Mouse (Mus musculus): ENCODE data around the gene Hspb1. TPM values are rescaled to one million over a fixed set of nuclear protein-coding genes. Genes with fewer than 3 reads are reported as not detected.
A peak's percentile ranks its signal among the peaks of the same experiment; 100 is the strongest.

The Hspb1 gene
- total RNA-seq, 2 experiments from 2014 or later: 253 to 325 TPM

DNA sequence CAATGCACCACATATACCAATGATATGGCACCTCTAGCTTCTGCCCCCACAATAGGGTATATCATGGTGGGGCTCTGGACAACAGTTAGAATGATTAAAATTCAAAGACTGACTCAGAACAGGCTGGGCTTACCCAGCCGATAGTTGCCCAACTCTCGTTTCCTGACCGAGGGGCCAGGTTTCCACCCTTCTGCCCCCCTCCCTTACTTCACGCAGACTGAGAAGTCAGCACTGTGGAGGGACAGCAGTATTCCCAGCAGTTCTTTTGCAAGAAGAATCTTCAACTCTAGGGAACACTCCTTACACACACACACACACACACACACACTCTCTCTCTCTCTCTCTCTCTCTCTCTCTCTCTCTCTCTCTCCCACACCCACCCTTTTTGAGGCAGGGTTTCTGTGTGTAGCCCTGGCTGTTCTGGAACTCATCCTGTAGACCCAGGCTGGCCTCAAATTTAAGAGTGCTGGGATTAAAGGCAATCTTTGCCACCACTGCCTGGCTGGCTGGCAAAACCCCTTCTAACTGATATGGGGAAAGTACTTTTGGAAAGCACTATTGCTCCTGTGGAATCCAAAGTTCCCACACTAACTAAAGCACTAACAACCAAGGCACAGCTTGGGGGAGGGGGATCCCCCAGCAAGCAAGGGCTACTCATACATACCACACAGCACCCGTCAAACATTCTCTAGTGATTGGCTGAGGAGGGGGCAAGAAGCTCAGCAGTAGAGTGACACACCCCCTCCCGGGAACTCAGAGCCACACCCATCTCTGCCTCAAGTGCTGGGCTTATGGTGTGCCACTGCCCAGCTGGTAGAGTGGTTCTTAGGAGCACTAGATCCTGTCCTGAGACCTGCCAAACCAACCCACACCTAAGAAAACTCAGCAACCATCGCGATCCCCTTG, 17.9 kb downstream of the Hspb1 start:
- TF ChIP-seq CTCF (IDR thresholded peaks at IDR 0.05): no peak
- Histone ChIP-seq H3K4me3 (no peak overlapping the region; the same call in 1 of the 2 replicates), H3K27ac (peak overlapping the region; percentile 96)
- DNase-seq: peak; percentile 56
- intact Hi-C loops (cut with DNase I): loop anchor here (2.0 kb wide), 1 partner anchor 57 kb away; no protein-coding TSS in a partner anchor

DNA sequence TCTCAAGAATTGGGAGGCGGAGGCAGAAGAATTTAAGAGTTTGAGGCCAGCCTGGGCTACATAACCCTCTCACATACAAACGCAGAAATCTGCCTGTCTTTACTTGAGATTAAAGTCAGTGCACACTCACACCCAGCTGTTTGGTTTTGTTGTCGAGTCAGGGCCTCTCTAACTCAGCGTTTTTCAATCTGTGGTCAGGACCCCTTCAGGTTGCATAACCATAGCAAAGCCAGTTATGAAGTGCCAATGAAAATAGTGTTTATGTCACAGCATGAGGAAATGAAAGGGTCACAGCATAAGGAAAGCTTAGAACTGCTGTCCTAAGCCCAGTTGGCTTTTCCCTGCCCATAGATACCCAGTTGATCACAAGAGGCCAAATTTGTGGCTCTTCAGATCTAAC, 19.1 kb downstream of the Hspb1 start:
- H3K4me3 ChIP-seq: peak overlapping the region; percentile 55
- no peak for TF ChIP-seq CTCF (IDR thresholded peaks at IDR 0.05)
- DNase-seq: no peak
- intact Hi-C loops (cut with DNase I): no loop called here
- H3K27ac ChIP-seq: peak overlapping the region; percentile 96

DNA sequence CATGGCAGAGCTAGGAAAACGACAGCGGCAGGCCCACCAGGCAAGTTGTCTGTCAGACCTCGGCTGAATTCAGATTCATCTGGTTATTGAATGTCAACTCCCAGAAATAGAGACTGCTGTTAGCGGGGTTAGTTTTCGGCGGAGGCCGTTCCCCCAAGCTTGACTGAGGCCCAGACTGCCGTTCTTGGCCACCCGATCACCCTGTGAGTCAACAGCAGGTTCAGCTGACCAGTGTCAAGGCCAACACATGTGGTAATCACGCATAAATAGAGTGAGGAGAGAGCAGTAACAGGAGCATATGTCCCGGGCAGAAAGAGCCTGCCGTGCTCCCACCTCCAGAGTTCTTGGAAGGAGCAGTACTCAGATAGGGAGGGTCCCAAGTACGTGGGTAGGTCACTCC, 19.5 kb downstream of the Hspb1 start:
- DNase-seq: peak; percentile 93
- no peak for TF ChIP-seq CTCF (IDR thresholded peaks at IDR 0.05)
- Histone ChIP-seq H3K27ac (peak overlapping the region; percentile 96), H3K4me3 (peak overlapping the region; percentile 55)
- intact Hi-C loops (cut with DNase I): no loop called here

DNA sequence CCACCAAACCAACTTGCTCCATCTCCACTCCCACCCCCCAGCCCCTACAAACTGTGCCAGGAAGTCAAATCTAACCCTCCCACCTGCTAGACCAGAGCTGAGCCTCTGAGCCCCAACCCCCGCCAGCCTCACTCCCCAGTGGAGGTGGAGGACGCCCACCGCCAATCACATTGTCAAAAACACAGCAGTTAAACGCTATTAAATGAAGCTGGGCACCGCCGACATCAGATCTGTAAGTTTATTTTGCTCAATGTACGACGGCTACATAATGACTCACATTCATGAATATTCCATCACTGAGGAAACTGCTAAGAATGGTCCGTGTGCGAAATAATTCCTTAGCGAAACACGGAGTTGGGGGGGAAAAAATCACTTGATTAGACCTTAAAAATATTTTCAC, 20.5 kb downstream of the Hspb1 start:
- Histone ChIP-seq H3K27ac (peak overlapping the region; percentile 96), H3K4me3 (no peak overlapping the region)
- DNase-seq: no peak
- no peak for TF ChIP-seq CTCF (IDR thresholded peaks at IDR 0.05)
- intact Hi-C loops (cut with DNase I): no loop called here

DNA sequence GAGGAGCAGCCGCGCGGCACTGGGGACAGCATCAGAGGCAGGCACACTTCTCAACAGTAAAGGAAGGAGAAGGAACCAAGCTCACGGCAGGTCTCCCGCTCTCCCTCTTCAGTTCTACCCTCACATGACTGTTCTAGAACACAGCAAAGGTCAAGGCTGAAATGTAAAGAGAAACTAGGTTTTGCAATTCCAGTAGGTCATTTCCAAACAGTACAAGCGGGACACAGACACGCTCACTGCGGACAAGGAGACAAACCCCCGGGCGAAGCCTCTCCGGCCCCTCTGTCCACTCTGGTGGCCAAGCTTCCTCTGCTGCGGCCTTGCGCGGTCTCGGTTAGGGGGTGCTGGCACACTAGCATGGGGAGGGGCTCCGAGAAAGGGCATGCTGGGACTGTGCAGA, 21.3 kb downstream of the Hspb1 start:
- DNase-seq: peak; percentile 41
- peak overlapping the region; percentile 24; the same call in 1 of the 2 replicates for H3K4me3 ChIP-seq
- H3K27ac ChIP-seq: peak overlapping the region; percentile 96
- no peak for TF ChIP-seq CTCF (IDR thresholded peaks at IDR 0.05)
- intact Hi-C loops (cut with DNase I): no loop called here

DNA sequence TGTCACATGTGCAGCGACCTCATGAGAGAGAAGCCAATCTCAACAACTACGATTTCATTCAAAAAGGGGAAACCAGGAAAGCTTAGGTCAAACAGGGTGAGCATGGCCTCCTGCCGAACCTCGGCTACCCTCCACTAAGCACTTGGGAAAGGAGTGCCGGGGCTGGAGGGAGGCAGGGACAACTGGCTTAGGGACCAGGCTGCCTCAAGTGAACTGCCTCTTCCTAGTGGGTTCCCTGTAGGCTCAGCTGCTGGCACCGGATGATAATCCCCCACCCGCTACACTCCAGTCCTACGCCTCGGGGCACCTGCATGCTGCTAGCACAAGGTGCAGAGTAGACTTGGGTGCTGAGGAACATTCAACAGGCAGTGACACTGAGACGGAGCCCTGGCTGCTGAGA, 21.9 kb downstream of the Hspb1 start:
- peak; percentile 55 for DNase-seq
- Histone ChIP-seq H3K27ac (peak overlapping the region; percentile 96), H3K4me3 (no peak overlapping the region; the same call in 1 of the 2 replicates)
- TF ChIP-seq CTCF (IDR thresholded peaks at IDR 0.05): no peak
- intact Hi-C loops (cut with DNase I): no loop called here

DNA sequence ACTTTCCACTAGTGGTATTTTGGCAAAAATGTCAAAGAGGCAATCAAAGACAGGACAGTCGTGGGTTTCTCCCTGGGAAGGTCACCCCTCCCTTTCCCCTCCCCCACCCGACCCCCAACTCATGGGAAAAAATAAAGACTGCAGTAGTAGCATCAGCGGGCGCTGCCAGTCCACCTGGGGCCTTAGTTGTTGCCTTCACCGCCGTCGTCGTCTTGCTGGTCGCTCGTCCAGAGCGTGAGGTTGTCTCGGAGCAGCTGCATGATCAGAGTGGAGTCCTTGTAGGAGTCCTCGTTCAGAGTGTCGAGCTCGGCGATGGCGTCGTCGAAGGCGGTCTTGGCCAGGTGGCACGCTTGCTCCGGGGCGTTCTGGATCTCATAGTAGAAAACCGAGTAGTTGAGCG, 23.1 kb downstream of the Hspb1 start:
- H3K4me3 ChIP-seq: no peak overlapping the region; the same call in 1 of the 2 replicates
- intact Hi-C loops (cut with DNase I): no loop called here
- H3K27ac ChIP-seq: peak overlapping the region; percentile 96
- no peak for TF ChIP-seq CTCF (IDR thresholded peaks at IDR 0.05)
- DNase-seq: peak; percentile 18

DNA sequence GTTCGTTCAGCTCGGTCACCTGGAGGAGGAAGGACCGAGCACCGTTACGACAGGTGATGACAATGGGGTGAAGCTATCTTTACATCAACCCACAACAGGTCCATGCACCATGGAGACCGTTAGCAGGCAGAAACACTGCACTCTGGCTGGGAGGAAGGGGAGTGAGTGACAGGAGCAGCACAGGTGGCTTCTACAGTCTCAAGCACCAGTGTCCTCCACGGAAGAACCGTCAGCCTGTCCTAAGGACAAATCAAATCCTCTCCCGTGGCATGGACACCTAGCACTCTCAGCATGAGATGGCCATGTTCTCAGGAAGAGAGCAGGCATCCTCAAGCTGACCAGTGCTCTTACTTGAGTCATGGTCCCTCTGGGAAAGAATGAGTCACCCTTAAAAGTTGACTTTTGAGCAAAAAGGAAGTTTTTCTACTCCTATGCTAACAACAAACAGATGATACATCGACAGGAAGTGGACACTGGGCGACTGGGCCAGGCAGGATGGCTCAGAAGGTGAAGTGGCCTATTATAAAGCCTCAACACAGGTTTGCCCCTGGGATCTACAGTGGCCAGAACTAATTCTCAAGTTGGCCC, 24.0 kb downstream of the Hspb1 start:
- peak overlapping the region; percentile 96 for H3K27ac ChIP-seq
- TF ChIP-seq CTCF (IDR thresholded peaks at IDR 0.05): no peak
- peak; percentile 42 for DNase-seq
- no peak overlapping the region for H3K4me3 ChIP-seq
- intact Hi-C loops (cut with DNase I): no loop called here

DNA sequence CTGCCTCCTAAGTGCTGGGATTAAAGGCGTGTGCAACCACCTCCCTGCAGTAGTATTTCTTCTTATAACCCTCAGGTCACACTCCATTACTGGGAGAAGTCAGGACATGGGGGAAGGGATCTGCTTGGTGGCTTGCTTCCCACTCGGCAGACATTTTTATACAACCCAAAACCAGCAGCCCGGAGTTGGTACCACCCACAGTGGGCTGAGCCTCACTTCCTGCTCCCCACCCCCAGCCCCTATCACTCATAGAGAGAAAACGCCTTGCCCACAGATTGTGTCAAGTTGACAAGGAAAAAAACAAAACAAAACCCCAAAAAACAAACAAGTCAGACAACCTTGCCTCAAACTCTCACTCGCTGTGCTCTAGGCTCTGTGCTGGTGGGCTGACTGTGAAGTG, 25.5 kb downstream of the Hspb1 start:
- intact Hi-C loops (cut with DNase I): no loop called here
- Histone ChIP-seq H3K4me3 (peak overlapping the region; percentile 41), H3K27ac (peak overlapping the region; percentile 96)
- peak; percentile 43 for DNase-seq
- no peak for TF ChIP-seq CTCF (IDR thresholded peaks at IDR 0.05)

DNA sequence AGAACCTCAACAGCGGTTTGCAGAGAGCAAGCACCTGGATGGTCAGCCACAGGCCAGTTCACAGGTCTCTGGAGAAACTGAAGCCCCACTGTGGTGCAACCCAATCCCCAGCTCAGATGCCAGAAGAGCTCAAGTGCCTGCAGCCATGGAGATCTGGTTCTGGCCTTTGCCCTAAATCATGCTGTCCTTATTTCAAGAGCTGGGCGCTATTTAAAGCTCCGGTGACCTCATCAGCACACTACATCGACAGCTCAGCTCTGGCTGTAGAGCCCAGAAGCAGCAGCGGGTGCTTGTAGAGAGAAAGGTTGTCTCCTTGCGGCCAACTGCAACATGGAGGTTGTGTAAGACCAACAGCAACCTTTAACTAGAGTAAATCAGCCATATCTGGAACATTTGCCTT, 26.4 kb downstream of the Hspb1 start:
- H3K4me3 ChIP-seq: peak overlapping the region; percentile 41
- intact Hi-C loops (cut with DNase I): no loop called here
- peak; percentile 88 for DNase-seq
- TF ChIP-seq CTCF (IDR thresholded peaks at IDR 0.05): no peak
- H3K27ac ChIP-seq: peak overlapping the region; percentile 96

DNA sequence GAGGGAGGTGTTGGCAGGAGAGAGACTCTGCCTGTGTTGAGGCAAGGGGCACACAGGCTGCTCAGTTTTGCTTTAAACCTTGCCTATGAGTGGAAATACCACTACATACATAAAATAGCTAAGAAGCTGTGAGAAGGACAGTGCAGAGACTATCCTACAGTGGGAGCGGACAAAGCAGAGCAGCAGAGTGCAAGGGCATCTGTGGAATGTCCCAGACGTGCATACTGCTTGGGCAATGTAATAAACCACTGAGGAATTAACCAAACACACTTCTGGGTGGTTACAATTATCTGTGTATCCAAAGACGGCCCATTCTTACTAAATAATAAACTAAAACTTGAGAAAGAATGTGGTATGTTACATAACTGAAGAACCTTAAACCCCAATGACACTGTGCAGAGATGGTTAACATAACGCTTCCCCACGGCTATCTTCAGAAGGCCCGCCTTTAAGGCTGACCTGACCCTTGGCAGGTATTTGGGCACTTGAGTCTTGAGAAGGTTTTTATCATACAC, 28.4 kb downstream of the Hspb1 start:
- DNase-seq: no peak
- peak overlapping the region; percentile 96 for H3K27ac ChIP-seq
- H3K4me3 ChIP-seq: peak overlapping the region; percentile 4
- intact Hi-C loops (cut with DNase I): loop anchor here (2.0 kb wide), 1 partner anchor 17 kb away; no protein-coding TSS in a partner anchor
- TF ChIP-seq CTCF (IDR thresholded peaks at IDR 0.05): no peak

DNA sequence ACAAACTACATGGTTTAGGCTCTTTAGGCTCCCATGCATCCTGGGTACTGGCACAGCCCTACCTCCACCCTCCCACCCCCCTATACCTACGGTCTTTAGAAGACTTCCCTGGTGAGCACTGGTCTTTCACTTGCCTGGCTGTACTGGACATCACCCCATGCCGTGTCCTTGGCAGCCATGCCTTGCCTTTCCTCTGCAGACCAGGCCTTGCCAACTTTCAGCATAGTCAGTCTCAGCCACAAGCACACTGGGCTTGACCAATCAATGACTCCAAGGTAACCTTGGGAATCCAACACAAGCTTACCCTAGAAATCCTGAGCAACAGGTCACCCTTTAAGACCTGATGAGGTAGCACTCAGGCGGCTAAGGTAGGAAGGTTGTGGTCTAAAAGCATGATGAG, 28.9 kb downstream of the Hspb1 start:
- Histone ChIP-seq H3K27ac (peak overlapping the region; percentile 96), H3K4me3 (peak overlapping the region; percentile 4; the same call in 1 of the 2 replicates)
- peak; percentile 55 for DNase-seq
- intact Hi-C loops (cut with DNase I): loop anchor here (2.0 kb wide), 1 partner anchor 16 kb away; no protein-coding TSS in a partner anchor
- TF ChIP-seq CTCF (IDR thresholded peaks at IDR 0.05): no peak

All from gastrocnemius, adult 2 months (tissue).